Mouse (Mus musculus) forebrain, embryonic 13.5 days (tissue): ENCODE data around the gene Gm853. TPM values are rescaled to one million over a fixed set of nuclear protein-coding genes. Genes with fewer than 3 reads are reported as not detected.

ENCODE experiments used
- polyA plus RNA-seq: library from polyadenylated mRNA; unstranded; fragments of >200 nt; fragmentation: Nextera tagmentation; extraction: Ambion mirVana; gene quantifications from 2 replicates; pipeline ENCODE4 v1.2.1, GENCODE M21; 2015

Gm853 gene
- polyA plus RNA-seq, 1 experiment from 2014 or later, result not detected

Other genes starting within 250 kb of the Gm853 start
- gene Adgrb2, start 237.5 kb downstream of the Gm853 start, polyA plus RNA-seq, result 6.4 and 8.3 TPM in 2 replicates
- gene Col16a1, start 174.6 kb downstream of the Gm853 start, polyA plus RNA-seq, result 2.5 and 2.9 TPM in 2 replicates
- 68.0 and 68.4 TPM in 2 replicates for gene Pef1, start 119.8 kb downstream of the Gm853 start, polyA plus RNA-seq
- 0.13 TPM in 1 of 2 replicates, not detected in the other for gene Hcrtr1, start 83.0 kb downstream of the Gm853 start, polyA plus RNA-seq
- 2.6 and 3.1 TPM in 2 replicates for gene Tinagl1, start 47.3 kb downstream of the Gm853 start, polyA plus RNA-seq
- gene Serinc2, start 56.8 kb upstream of the Gm853 start, polyA plus RNA-seq, result 101 and 107 TPM in 2 replicates
- 46.8 and 49.5 TPM in 2 replicates for gene Fabp3, start 86.2 kb upstream of the Gm853 start, polyA plus RNA-seq
- 0.72 TPM in 1 of 2 replicates, not detected in the other for gene Gm10570, start 86.3 kb upstream of the Gm853 start, polyA plus RNA-seq
- 84.6 and 90.5 TPM in 2 replicates for gene Zcchc17, start 137.5 kb upstream of the Gm853 start, polyA plus RNA-seq
- gene Snrnp40, start 137.7 kb upstream of the Gm853 start, polyA plus RNA-seq, result 177 and 180 TPM in 2 replicates